Comparison of ENCODE assay signal across 7 mouse cellular contexts in the genomic region with DNA sequence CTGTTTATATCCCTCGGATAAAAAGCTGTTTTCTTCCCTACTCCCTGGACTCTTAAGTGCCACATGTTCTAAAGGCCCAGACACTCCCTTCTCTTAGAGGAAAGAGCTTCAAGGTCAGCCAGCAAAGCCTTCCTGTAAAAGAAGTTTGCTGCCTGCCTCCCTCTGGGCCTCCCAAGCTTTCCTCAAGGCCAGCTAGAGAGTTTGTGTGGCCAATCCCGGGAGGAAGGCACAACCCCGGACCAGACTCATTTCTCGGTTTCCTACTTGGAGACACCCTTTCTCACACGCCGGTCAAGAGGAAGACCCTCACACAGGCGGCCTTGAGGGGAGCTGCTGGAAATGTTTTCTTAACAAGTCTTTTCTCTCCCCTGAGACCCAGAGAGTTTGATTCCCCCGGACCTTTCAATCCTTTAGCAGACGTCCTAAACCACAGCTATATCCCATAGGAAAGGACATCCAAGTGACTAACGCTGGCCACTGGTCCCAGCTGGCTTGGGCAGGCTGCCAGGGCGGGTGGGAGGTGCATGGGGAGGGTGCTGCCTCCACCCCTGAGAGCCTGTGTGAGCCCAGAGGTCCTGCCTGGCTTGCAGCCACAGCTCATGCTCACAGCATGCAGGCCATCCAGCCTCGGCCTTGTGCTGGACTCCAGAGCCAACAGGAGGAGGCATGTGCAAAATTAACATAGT.
DNase-seq lines count a peak whose midpoint lies in the region; ATAC-seq lines count a peak whose summit lies in the region.

No protein-coding gene starts in this region.

- DNase-seq in spleen, adult 18-20 months: peak; percentile 16 to 32
- no peak for DNase-seq in spleen, adult 12 weeks (ENCODE audit: low spot score)
- peak; percentile 87 for DNase-seq in heart, postnatal 25 days (ENCODE audit: low spot score)
- peak; percentile 38 for DNase-seq in limb, embryonic 11.5 days (ENCODE audit: low spot score)
- peak; percentile 76 for DNase-seq in ovary, postnatal 10 days (ENCODE audit: low spot score)
- DNase-seq in c-Kit-positive CD71-positive TER-119-positive erythroid progenitor cells, embryonic 14.5 days (ENCODE audit: low spot score): no peak

- intact Hi-C loops in heart, postnatal 25 days (cut with DNase I): loop anchor here (5.0 kb wide), 1 partner anchor 67 kb away; a partner anchor contains a TSS

- no peaks in the 10 kb centered on the region for H3K9me3 ChIP-seq in embryonic facial prominence, embryonic 12.5 days
- no peaks in the 10 kb centered on the region for H3K9me3 ChIP-seq in limb, embryonic 11.5 days (ENCODE audit: control insufficient read depth, low read length)

- ATAC-seq in embryonic facial prominence, embryonic 12.5 days (ENCODE audit: insufficient number of reproducible peaks, insufficient read depth, low FRiP score, low TSS enrichment): no peak
- ATAC-seq in limb, embryonic 11.5 days (ENCODE audit: insufficient number of reproducible peaks, low FRiP score, low TSS enrichment, low read depth): no peak

- 43% methylated on average over 12 of the region's 12 CpGs for WGBS in embryonic facial prominence, embryonic 12.5 days
- 55% methylated on average over 12 of the region's 12 CpGs for WGBS in limb, embryonic 11.5 days

- no peak overlapping the region for H3K4me3 ChIP-seq in embryonic facial prominence, embryonic 12.5 days
- no peak overlapping the region for H3K4me3 ChIP-seq in limb, embryonic 11.5 days (ENCODE audit: low read depth, low read length)

- H3K9ac ChIP-seq in embryonic facial prominence, embryonic 12.5 days: no peak overlapping the region
- H3K9ac ChIP-seq in limb, embryonic 11.5 days (ENCODE audit: low read length): no peak overlapping the region; the same call in 1 of the 2 replicates

- H3K4me2 ChIP-seq in embryonic facial prominence, embryonic 12.5 days (replicated peaks): no peak overlapping the region
- H3K4me2 ChIP-seq in limb, embryonic 11.5 days (ENCODE audit: low read depth, severe bottlenecking): no peak overlapping the region

- peak overlapping the region; percentile 72 for H3K27ac ChIP-seq in embryonic facial prominence, embryonic 12.5 days
- H3K27ac ChIP-seq in limb, embryonic 11.5 days (replicated peaks; ENCODE audit: low read depth, low read length): peak overlapping the region; percentile 74

- H3K27me3 ChIP-seq in embryonic facial prominence, embryonic 12.5 days: no peaks in the 10 kb centered on the region
- no peaks in the 10 kb centered on the region for H3K27me3 ChIP-seq in limb, embryonic 11.5 days (ENCODE audit: control insufficient read depth, insufficient read depth, low read length)

- no peaks in the 10 kb centered on the region for H3K36me3 ChIP-seq in embryonic facial prominence, embryonic 12.5 days
- no peaks in the 10 kb centered on the region for H3K36me3 ChIP-seq in limb, embryonic 11.5 days (ENCODE audit: control insufficient read depth, insufficient read depth, low read length)

- H3K4me1 ChIP-seq in embryonic facial prominence, embryonic 12.5 days: peaks cover 25% of the 10 kb centered on the region
- H3K4me1 ChIP-seq in limb, embryonic 11.5 days (ENCODE audit: control insufficient read depth, insufficient read depth, low read length): peaks cover 12% of the 10 kb centered on the region

Comparison
In these comparisons a context has a peak if more than half of its experiments do, and no peak if none do; other contexts are left out.
1. DNase-seq: peak in spleen, adult 18-20 months (2 of 2), heart, postnatal 25 days (single experiment), limb, embryonic 11.5 days (single experiment) and ovary, postnatal 10 days (single experiment); none in spleen, adult 12 weeks (single experiment) and c-Kit-positive CD71-positive TER-119-positive erythroid progenitor cells, embryonic 14.5 days (single experiment).